Mouse (Mus musculus) bone marrow, adult 2 months (tissue): Measurements from ENCODE around the gene Nprl3.
"Not testable (repeated sequence)": the region's sequence is repeated elsewhere in the genome, so short reads cannot be mapped to it uniquely, and the experiment has no call there.

ENCODE experiments used
- CTCF ChIP-seq: fragments of 200-500 bp; IDR thresholded peaks from 2 replicates; pipeline ENCODE4 v1.5.1; 2011; ENCODE audit warnings: low read length, control low read depth; ENCODE audit not compliant: control insufficient read depth, insufficient read depth
- POLR2A ChIP-seq: fragments of 200-500 bp; IDR thresholded peaks from 2 replicates; pipeline ENCODE4 v1.6.1; 2011; ENCODE audit warnings: low read depth, mild to moderate bottlenecking, control low read depth, low read length, borderline replicate concordance; ENCODE audit not compliant: control insufficient read depth

GRCm38 (mm10) chr11:32285887-32286286 lies 18.4 kb upstream of the Nprl3 start:
- TF ChIP-seq POLR2A, CTCF: not testable (repeated sequence)
